Mouse (Mus musculus) erythroblast, adult 5-6 weeks (primary cell): ENCODE measurements around the gene Shkbp1. TPM values are rescaled to one million over a fixed set of nuclear protein-coding genes. Genes with fewer than 3 reads are reported as not detected.

ENCODE experiments used
- ATAC-seq: replicated peaks from 2 replicates; pipeline ENCODE4 v1.8.0; 2016; ENCODE audit warnings: moderate number of reproducible peaks, mild to moderate bottlenecking, moderate TSS enrichment, inconsistent platforms; ENCODE audit not compliant: poor library complexity, low FRiP score, severe bottlenecking
- total RNA-seq, 2 experiments: library from RNA; stranded (forward) in 1 of 2; stranded (reverse) in 1 of 2; fragments of 150-400 nt in 1 of 2; fragments of 200-764, 138-1000 nt in 1 of 2; gene quantifications; 2 replicates each; pipeline versions ENCODE4 v1.2.3 to v1.2.4; 2015 to 2017; ENCODE audit warnings: low replicate concordance in 2 of 2

Gene Shkbp1
- total RNA-seq, 2 experiments from 2014 or later, result 3.4 to 13.3 TPM

DNA sequence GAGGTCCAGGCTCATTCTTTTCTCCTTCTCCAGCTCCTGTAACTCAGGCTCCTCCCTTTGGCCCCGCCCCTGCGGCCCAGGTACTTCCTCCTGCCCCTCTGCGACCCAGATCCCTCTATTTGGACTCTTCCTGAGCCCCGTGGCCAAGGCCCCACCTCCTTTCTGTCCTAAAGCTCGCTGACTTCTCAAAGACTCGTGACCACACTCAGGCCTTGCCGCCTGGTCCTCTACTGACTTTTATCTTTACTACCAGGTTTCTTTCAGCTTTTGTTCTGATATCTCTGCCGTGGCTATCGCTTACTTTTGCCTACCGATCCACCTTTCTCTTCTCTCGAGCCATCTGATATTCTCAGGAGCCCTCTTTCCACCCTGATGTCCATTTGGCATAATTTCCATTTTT, 12.2 kb upstream of the Shkbp1 start:
- ATAC-seq, result no peak

DNA sequence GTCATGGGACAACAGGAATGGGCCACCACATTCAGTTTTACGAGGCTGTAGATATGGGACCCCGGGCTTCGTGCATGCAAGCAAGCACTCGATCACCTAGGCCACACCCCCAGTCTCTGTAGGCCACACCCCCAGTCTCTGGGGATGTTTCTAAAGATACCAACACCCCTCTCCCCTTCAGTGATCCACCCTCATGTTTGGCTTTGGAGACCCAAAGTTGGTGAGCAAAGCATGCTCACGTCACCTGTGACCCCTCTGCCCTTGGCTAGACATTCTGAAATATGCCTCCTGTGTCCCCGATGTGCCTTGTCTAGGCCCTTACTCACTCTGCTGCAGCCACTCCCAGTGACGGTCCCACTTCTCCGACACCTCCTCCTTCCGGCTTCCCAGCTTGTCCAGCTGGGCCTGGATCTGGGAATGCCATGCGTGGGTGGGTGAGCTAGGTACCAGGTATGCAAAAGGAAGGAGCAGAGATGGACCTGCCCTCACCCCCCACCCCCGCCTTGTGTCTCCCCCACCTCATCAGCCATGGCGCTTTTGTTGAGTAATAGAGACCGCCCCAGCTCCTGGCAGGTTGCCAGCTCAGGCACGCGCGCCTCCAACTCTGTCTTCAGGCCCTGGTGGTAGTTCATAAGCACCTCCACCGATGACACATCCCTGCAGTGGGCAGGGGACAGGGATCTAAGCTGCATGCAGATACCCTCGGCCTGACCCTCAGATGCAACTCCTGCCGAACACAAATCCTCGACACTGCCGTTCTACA, 10.4 kb upstream of the Shkbp1 start:
- no peak for ATAC-seq

DNA sequence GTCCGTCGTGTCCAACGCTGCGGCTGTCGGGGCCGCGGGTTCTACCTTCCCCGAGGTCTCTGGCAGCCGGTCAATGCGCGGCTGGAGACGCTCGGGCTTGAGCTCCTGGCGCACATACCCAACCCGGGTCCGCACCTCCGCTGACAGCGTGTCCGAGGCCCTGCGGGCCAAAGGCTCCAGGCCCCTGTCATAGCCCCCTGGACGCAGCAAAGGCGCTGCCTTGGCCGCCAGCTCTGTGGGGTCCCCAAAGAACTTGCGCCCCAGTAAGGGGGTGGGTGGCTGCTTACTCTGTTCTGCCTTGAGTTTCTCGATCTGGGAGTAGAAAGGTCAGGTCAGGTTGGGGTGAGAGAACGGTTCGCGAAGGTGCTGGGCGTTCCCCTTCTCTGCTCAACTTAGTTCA, 8.6 kb upstream of the Shkbp1 start:
- ATAC-seq, result no peak

DNA sequence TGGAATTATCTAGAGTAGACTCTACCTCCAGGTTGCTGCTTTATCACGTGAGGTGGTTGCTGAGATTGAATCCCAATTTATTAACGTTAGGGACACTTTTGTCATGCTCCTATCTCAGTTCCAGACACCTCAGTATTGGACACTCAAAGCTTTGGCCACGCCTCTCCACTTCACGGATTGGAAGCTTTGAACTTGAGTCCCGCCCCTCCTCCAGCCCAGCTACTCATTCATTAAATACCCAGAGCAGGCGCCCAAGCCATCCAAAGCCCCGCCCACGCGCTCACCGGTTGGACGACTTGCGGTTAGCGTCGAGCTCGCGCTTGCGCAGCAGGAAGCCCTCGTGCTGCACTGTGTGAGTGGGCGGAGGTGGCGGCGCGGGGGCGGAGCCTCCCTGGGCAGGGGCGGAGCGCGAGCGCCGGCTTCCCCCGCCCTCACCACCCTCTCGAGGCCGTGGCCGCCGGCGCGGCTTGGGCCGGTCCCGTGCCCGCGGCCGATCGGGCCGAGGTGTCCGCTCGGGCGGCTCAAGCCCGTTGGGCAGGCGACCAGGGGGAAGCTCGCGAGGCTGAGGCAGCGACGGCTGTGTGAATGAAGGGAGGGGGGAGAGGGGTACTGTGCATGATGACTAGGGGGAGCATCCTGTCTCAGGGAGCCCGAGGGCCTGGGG, 5.6 kb upstream of the Shkbp1 start:
- peak; percentile 95 for ATAC-seq

DNA sequence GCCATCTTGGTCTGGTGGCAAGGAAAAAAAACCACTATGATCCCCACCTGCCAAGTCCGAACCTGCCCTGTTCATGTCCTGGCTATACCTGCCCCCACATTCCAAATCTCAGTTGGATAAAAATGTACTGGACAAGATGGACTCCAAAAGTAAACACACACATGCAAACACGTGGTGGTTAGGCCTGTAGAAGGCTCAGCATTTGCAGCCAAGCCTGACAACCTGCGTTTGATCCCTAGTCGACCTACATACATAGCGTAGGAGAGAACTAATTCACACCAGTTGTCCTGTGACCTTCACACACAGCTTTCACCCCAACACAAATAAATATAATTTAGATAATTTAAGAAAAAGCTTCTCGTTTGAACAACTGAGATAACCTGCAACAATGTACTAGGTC, 4.9 kb upstream of the Shkbp1 start:
- ATAC-seq, result no peak

DNA sequence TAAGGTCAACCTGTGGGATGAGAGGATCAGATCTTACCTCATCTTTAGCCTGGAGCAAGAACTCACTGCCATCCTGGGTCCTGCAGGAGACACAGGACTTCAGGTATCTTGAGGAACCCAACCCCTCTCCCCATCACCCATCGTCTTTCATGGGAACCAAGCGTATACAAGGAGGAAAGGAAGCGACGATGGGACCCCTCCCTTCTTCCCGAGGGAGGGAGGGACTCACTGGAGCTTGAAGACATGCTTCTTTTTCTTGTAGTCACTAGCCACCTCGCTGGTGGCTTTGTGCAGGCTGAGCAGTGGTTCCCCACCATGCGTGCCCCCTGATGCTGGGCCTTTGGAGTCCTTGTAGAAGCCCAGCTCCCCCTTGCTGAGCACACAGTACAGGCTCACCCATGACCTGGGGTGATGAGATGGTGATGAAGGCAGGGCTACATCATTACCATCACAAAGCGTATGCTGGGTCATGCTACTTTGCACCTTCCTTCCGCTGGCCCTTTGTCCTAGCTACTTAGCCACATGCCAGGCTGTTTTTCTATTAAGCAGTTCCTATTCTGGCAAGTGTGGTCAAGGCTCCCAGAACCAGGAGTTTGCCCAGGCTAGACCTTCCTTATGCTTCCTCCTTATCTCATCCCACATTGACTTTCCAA, 4.0 kb upstream of the Shkbp1 start:
- no peak for ATAC-seq

DNA sequence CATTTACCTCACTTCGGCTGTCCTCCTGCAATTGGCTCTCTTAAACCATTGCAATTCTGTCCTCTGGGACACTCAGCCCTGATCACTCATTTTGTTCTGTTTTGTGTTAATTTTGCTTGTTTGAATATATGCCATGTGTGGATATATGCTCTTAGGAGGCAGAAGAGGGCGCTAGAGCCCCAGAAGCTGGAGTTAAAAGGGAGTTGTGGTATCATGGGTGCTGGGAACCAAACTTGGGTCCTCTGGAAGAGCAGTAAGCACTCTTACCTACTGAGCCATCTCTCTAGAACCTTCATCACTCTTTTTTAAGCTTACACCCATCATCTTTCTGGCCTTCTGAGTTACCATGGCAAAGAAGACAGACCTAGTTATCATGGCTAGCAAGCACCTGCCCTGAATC, 3.3 kb upstream of the Shkbp1 start:
- ATAC-seq, result no peak

DNA sequence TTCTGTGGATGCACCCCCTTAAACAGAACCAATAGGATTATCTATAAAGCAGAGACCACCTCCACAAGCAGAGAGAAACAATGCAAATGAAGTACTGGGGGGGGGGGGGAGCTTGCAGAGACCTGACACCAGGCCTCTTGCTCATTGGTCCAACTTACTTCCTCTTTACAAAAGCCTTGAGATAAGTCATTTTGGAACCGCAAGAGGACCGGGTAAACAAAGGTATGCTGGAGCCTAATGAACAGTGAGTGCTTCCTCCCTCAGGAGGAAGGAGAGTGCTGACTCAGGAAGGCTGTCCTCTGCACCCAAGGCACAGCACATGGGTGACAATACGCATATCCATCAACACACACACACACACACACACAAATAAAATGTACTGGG, 1.8 kb upstream of the Shkbp1 start:
- no peak for ATAC-seq

DNA sequence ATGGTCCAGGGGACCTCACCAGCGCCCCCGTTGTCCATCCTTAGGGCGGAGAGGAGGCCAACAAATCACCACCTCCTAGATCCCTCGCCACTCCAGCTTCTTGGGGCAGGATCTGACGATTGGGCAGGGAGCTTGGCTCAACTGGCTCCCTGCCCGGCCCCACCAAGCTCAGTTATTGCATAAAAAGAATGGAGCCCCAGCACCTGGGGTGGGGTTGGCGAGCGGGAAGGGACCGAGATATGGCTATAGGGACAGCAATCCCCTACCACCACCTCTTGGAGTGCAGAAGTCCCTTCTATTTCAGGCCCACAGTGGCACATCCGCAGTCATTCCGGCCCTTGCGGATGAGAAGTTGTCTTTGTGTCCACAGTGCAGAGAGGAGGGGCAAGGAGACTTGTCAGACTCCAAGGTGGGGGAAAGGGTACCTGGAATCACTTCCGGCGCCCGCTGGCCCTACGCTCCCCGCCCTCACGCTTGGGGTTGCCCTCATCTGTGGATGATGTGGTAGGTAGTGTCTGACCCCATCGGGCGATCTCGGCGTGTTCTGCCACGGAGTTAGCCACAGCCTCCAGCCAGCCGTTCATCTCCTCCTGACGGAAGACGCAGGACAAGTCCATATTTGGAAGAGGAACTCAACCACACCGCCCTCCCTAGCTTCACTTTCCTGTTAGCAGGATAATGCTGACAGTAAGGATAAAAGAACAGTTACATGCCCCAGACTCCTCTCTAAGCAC, 1.2 kb upstream of the Shkbp1 start, which contains the start of gene Gm20479:
Gene Gm20479 (minus strand): TSS at position 559 of the 734 bp plus-strand sequence.
- no peak for ATAC-seq

DNA sequence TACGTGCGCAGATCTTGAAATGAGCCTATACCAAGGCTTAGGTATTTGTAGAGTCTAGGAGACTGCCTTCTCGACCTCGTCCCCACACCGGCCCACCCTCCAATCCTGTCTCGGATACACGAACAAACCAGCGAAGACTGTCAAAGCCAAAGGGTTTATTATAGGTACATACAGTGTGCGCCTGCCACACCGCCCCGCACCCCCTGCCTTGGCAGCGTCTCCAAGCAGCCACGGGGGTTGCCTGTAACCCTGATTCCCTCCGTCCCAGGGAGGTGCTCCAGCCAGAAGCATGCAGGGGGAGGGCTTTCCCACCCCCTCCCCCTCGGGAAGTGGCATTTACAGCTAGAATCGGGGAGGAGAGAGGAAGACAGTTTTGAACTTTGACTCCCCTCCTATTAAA, 429 bp upstream of the Shkbp1 start:
- ATAC-seq, result peak; percentile 54

DNA sequence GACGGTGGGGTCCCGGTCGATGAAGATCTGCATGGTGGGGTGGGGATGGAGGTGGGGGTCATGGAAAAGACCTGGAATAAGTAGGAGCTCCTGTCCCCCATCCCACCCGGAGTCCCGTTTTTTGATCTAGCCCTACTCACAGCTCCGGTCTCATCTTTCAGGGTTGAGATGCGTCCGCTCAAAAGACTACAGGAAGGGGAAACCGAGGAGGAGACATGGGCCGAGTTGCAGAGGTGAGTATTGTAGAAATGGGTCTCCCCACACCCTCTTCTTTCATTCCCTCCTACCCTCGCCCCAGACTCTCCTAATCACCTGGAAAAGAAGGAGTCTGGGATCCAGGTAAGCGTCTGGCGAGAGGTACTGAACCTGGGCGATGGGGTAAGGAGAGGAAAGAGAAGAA, 558 bp downstream of the Shkbp1 start:
- ATAC-seq, result no peak

DNA sequence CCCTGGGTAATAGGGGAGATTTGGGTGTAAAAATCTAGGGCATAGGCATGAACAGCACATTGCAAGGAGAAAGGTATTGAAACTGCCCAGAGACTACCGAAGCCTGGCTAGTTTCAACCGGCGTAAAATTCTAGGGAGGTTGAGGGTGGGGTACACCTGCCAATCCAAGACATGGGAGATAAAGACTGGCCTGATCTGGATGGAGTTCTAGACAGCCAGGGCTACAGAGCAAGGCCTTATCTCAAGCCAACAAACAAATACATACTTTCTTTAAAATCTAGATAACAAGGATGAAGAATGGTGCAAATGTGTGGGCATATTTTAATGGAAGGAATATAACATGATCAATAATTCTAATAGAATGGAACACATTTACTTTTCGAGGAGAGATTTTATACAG, 1.0 kb downstream of the Shkbp1 start:
- no peak for ATAC-seq

DNA sequence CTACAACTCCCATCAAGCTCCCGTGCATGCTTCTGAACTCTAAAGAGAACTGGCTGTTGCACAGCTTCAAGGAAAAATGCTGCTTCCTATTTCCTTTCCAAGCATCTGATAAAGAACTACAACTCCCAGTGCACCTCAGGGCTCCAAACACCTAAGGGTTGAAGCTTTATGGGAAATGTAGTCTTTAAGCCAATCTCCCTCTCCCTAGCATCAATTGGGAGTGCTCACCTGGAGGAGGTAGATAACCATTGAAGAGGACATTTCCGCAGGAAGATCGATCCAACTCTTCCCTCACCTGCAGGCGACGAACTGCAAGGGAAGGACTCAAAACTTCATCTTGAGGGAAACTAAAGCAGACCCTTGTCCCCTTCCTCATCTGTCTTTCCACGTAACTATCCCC, 1.7 kb downstream of the Shkbp1 start:
- ATAC-seq, result no peak

DNA sequence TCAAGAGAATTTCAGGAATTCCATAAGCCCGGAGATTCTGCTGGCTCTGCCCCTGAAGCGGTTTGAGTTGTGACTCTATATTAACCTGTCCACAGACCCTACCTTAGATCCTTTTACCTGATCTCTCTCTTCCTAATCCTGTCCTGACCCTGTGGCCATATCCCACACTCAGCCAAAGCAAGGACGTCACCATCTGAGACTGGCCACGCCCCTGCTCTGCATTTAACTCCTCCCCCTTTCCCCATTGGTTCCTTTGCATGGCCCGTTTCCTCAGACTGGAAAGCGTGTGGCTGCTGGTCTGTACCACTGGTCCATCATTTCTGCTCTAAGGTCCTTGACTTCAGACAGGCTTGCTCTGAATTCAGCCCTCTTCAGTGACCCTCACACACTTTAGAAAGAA, 10.4 kb downstream of the Shkbp1 start:
- ATAC-seq, result no peak

DNA sequence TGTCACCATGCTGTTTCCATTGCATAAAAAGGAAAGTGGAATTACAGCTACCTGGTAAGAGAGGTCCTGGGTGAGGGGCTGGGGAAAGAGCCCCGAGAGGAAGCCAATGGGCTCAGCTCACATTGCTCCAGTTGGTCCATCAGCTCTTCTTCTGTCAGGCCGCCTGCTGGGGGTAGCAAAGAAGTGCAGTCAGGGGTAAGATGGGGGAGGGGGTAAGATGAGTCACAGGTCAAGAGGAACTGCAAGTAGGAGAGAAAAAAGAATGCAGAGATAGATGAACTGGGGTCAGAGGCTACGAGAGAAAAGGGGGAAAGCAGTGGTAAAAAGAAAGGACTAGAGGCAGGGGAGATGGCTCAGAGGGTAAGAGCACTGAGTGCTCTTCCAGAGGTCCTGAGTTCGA, 13.2 kb downstream of the Shkbp1 start:
- no peak for ATAC-seq

DNA sequence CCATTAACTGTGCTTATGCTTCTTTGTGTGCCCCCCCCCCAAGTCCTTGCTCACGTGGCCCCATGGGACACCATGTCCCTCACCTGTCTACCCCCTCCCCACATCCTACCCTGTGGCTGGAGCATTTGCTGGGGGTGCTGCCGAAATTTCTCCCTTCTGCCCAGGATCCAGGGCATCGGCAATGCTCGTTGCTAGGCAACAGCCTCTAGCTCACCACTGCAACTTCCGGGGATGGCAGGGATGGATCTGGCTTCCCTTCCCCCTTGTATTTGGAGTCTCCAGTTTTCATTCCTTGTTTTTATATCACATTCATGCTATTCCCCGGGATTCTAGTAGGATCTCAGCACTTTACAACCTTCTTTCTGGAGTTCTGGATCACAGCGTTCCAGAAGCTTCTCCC, 16.3 kb downstream of the Shkbp1 start:
- no peak for ATAC-seq

DNA sequence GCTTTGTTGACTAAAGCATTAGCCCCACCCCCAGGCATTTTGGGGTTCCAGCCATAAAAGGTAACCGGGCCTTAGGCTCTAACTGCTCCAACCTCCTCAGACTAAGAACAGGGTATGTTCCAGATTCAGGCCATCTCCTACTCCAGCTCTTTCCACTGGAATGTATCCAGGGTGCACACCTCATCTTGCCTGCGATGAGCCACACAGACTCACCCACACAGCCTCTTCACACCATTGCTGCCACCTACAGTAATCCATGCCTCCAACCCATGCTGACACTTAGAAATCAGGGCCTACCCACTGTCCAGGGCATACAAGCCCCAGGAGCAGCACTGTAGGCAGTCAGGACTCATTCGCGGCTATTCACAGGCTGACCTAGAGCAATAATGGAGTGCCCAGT, 16.7 kb downstream of the Shkbp1 start:
- no peak for ATAC-seq

DNA sequence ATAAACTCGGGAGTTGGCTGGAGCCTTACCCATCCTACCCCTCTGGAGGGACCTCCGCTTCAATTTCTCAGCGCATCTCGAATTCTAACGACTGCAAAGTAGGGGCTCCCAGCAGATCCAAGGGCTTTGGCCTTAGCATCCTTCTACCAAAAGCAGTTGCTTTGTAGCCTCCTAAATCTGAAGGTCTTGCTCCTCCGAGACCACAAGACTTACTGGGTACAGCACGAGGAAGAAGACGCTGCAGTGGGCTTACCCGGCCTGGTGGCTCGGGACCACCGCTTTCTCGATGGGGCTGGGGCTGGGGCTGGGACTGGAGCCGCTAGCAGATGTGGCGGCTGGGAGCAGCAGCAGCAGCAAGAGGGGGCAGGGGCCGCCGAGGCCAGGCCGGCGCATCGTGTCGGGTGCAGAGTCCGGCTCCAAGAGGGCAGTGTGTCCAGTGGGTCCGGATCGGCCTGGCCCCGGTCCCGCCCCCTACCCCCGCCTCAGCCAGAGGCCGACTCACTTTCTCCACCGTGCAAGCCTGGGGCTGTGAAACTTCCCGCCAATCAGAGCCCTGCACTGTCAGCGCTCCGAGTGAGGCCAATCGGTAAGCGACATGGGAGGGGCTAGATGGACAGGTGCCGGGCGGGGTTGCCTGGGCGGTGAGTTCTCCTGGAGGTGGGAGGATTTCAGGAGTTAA, 18.5 kb downstream of the Shkbp1 start, which contains the start of gene Ltbp4:
Gene Ltbp4 (minus strand): TSS at position 518 of the 679 bp plus-strand sequence.
- no peak for ATAC-seq

DNA sequence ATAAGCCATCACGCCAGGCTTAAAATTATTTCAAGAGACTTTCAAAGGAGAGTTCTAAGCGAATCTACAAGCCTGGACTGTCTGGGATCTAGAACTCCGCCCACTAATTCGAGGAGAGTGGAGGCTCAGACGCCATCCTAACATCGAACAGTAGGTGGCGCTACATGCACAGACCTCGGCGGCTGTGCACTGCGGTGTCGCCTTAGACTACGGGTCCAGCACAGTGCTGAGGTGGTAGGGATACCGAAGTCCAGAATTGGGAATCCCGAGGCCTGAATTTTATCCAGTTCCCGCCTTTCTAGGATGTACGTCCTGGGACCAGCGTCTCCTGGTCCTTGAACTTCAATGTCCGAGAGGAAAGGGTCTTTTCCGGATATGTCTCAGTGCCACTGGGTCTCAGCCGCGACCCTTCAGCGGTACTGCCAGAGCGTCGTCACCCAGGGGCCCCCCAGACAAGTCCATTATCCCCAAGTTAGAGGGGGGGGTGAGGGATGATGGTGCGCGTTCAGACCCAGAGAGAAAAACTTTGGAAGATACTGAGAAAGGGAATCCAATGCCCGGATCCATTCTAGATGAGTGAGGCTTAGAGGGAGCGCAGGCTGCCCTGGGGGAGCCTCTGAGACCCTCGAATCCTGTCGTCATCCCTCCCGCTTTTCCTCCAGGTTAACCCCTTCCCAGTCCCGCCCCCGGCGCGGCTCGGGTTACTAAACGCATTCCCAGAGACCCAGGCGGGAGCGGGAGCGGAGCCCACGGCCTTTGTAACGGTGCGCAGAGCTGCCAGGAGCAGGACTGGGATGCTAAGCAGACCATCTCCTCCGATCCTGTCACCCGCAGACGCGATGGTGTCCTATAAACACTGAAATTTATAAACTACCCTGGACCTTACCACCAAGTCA, 19.6 kb downstream of the Shkbp1 start:
- ATAC-seq, result peak; percentile 75
